Mouse (Mus musculus): ENCODE results near the gene Sigirr.

GRCm38 (mm10) chr7:141143861-141144260 lies 43.5 kb upstream of the Sigirr start:
- TF ChIP-seq CTCF (IDR thresholded peaks at IDR 0.05; ENCODE audit: control insufficient read depth, insufficient read depth, insufficient replicate concordance, low read depth, low read length) (no peak), POLR2A (IDR thresholded peaks at IDR 0.05; ENCODE audit: control insufficient read depth, low read depth, low read length) (no peak)

Measured in testis, adult 2 months (tissue).